Mouse (Mus musculus) natural killer cell, adult 2 months (primary cell): Measurements from ENCODE around the gene Desi2.
"Not testable (repeated sequence)": the region's sequence is repeated elsewhere in the genome, so short reads cannot be mapped to it uniquely, and the experiment has no call there.

Experiments
- DNase-seq, 2 experiments: peaks; one replicate each; pipeline ENCODE4 v3.0.0; 2022; ENCODE audit warnings: low spot score in 2 of 2

The Desi2 gene

GRCm38 (mm10) chr1:178187216-178187791, at the start of gene Desi2:
Desi2 (plus strand) TSS chr1:178187417.
- peak; percentile 97 to 98 for DNase-seq

DNA sequence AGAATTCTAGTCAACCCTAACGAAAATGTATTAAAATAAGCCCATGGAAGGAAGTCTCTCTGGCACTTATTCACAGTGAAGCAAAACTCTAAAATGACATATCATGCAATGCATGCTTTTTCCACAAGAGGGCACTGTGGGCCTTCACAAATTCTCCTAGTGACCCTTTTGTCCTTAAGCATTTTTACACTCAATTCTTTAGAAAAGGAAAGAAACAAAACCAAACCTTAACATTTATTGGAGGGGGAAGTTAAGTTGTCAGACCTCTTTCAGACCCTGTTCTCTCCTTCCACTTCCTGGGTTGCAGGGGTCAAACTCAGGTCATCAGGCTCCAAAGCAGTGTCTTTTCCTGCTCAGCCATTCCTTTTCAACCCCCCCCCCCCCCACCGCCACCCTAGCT, 40.7 kb upstream of the Desi2 start:
- DNase-seq, result peak; percentile 31 to 34

- DNase-seq, result not testable (repeated sequence)
Observed at GRCm38 (mm10) chr1:178146915-178147314, 40.3 kb upstream of the Desi2 start.

GRCm38 (mm10) chr1:178182251-178182650, 5.0 kb upstream of the Desi2 start:
- peak in 1 of 2 experiments; percentile 3 for DNase-seq

GRCm38 (mm10) chr1:178185591-178185990, 1.6 kb upstream of the Desi2 start:
- no peak for DNase-seq

- DNase-seq, result not testable (repeated sequence)
Observed at GRCm38 (mm10) chr1:178187810-178188209, 593 bp downstream of the Desi2 start.

DNA sequence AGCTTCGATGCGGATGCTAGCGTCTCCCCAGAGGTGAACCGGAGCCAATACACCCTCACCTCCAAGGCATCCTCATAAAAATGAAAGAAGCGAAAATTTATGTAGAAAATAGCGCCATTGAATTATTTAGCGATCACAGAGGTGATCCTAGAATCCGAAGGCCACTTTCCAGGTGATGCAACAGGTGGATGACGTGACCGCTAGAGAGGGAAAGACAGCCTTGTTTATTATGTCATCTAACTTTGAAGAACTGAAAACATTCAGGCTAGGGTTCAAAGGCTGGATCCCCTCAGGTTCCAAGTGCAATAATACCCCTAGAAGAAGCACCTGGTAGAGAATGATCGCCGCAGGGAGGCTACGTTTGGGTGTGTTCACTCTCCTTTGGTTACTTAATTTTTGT, 1.2 kb downstream of the Desi2 start:
- peak in 1 of 2 experiments; percentile 10 for DNase-seq

DNA sequence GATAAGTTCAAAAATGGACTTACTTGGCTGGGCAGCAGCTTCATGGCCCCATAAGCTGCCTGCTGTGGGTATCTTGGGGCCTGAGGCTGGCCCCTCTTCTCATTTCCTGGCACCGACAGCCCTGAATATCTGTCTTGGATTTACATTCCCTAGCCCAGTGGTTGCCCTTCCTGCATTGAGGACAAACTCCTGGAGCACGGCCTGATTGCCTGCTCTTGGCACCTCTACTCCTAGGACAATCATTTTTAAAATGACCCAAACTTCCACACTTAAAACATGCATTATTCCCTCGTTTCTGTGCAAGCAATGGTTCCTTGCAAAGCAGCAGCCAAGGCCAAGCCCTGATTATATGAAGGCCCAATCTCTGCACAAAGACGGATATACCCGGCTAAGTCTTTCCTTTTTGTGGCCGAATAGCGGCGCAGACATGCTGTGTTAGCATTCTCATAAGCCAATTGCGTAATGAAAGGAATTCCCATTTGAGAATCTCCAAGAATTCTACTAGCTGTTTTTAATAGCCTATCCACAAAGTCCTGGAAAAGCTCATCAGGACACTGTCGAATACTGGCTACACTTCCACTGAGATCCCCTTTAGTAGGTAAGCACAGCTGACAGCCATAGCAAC, 18.6 kb downstream of the Desi2 start:
- no peak for DNase-seq

DNA sequence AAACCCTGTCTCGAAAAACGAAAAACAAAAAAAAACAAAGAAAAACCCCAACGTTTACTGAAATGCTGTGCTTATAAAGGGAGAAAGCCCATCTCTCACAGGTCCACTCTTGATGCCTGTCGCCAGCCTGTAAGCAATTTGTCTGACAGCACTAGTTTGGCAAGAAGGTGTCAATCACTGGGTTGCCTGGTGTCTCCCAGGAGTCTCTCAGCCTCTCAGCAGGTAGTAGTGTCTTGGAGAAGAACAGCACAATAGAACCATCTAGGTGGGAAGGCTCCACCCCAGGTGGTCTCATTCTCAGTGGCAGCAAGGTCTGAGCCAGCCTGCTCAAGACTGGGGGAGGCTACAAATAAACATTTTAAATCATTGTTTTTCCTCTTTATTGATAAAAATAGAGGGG, 20.6 kb downstream of the Desi2 start:
- DNase-seq, result not testable (repeated sequence)

DNA sequence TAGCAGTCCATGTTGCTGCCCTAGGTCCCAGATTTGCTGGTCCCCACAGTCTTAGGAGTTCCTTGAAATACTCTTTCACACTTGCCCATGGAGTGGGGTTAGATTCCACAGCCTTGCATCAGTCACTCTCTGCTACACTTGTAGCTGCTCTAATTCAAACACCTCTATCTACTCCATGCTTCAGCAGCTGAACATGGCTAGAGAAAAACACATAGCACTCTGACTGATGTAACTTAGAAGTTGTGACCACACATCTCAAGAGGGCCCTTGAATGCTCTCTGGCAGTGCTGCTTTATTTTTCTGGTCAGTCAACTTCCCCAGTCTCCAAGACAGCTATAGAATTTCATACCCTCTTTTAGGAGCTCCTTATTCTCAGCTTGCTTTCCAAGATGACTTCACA, 22.7 kb downstream of the Desi2 start:
- no peak for DNase-seq

DNA sequence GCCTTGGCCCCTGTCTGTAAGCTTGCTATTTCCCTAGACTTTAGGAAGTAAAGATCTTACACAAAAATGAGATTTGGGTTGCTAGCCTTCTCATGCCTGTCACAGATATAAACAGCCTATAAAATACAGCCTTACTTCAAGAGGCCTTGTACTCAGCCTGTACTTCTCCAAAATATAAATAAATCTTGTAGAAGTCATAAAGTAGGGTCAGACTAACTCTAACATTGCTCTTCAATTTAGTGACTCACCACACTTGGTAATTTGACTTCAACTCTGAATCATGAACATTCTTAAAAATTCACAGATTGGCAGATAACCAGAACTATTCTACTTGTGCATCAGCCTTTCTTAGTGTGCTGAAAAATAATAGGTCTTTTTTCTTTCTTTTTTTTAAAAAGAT, 29.9 kb downstream of the Desi2 start:
- no peak for DNase-seq

DNA sequence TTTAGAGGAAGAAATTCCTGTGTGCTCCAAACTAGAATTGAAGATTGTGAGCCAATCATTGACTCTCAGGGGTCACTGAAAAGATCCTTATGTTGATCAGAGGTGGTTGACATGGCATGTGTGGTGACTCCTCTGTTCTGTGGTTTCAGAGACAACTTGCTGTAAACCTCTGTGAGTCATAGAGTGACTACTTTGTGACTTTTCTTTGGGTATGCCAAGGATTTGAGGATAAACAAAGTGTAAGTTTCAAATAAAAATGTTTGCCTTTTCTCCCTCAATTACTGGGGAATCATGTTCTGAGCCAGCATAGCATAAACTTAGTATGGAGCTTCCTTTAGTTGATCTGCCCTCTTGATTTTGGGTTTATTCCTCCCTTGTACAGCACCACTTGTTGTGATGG, 31.1 kb downstream of the Desi2 start:
- no peak for DNase-seq

GRCm38 (mm10) chr1:178219166-178220077, 32.2 kb downstream of the Desi2 start:
- no peak for DNase-seq

DNA sequence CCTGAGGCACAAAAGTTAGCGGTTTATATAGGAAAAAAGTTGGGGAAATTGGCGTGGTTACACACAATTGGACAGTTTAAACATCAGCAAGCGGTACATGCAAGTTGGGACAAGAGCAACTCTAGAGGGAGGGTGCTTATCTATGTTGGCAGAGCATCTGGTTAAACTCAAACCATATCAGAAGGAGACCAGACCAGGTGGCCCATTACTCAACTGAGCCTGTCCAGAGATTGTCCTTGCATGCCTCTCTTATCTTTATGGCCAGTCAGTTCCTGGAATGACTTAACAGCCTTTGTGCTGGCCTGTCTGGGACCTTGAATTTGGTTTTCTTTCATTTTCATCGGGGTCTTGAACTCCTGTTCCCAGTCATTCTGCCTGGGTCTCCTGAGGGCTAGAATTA, 41.7 kb downstream of the Desi2 start:
- DNase-seq, result not testable (repeated sequence)

- DNase-seq, result no peak
Observed at GRCm38 (mm10) chr1:178234109-178234508, 46.9 kb downstream of the Desi2 start.

DNA sequence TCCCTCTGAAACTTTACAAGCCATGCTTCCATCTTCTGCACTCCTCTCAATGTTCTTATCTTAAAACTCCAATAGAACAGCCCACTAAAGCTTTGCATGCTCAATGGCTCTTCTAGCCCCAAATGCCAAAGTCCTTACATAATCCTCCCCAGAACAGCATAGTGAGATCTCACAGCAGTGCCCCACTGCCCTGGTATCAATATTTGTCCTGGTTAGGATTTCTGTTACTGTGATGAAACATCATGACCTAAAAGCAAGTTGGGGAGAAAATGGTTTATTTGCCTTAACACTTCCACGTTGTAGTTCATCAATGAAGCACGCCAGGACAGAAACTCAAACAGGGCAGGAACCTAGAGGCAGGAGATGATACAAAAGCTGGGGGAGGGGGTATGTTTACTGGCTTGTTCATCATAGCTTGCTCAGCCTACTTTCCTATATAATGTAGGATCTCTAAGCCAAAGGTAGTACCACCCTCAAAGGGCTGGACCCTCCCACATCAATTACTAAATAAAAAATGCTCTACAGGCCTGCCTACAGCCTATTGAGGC, 48.8 kb downstream of the Desi2 start:
- no peak for DNase-seq

- DNase-seq, result no peak
Observed at GRCm38 (mm10) chr1:178238676-178239075, 51.5 kb downstream of the Desi2 start.

GRCm38 (mm10) chr1:178241884-178242508, 54.8 kb downstream of the Desi2 start:
- DNase-seq, result peak; percentile 35 to 45

DNA sequence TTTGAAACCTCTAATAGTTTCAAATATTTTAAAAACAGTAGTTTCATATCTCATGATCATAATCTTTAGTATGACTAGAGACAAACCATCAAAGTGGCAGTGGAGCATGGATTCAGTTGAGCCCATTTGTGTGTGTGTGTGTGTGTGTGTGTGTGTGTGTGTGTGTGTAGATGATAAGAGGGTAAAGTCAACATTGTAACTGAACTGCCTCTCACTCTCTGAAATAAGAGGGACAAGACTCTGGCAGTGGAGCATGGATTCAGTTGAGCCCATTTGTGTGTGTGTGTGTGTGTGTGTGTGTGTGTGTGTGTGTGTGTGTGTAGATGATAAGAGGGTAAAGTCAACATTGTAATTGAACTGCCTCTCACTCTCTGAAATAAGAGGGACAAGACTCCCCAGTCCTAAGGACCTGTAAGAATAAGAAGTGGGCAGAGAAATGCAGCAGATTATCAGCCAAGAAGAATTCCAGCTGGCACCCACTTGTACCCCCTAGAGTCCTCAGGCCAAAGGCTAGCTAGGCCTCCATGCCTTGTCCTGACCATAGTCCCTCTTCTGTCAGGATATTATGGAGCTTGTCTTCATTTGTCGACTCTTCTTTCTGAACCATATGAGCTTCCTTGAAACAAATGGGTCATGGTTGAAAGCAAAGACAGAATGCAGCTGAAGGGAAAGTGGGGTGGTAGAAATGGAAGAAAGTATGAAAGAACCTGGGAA, 61.0 kb downstream of the Desi2 start:
- no peak for DNase-seq

DNA sequence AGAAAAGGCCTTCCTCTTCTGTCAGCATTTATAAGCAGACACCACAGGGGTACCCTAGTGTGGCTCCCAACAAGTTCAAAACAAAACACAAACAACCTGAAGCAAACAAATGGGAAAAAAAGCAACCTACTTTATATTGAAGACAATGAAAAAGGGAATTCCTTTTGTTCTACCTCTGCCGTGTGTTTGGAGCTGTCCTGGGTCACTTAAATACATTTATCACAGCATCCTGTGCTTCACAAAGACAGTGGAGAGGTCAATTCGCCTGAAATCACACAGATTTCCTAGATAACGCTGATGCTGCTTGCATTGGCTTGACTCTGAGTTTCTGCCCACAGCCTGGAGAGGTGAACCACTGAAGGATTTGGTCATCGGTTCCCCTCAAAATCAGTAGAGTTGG, 67.4 kb downstream of the Desi2 start:
- no peak for DNase-seq

DNA sequence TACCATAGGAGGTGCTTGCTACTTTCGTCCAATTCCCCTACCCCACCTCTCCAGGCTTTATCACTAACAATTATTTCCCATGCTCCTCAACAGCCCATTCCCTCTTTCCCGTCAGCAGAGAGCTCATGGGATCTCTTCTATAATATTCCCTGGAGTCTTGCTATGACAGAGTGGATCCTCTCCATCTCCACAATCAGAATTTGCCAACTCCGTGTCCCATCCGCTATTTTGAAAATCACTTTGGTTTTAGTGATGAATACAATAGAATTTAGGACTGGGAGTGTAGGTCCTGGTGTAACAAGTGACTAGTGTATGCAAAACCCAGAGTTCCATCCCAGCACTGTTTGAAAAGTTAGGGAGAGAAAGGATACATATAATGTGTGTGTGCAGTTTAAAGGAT, 69.1 kb downstream of the Desi2 start:
- no peak for DNase-seq
